Mouse (Mus musculus): ENCODE results near the gene Optn.

- TF ChIP-seq CTCF (IDR thresholded peaks at IDR 0.05) (no peak), EP300 (IDR thresholded peaks at IDR 0.05; ENCODE audit: insufficient read depth, low read depth, low read length) (no peak)
Observed at GRCm38 (mm10) chr2:4993584-4993983, 70.3 kb downstream of the Optn start.

Data from heart, adult 2 months (tissue).